Mouse (Mus musculus) hindbrain, embryonic 15.5 days (tissue): ENCODE measurements around the gene Ddo. TPM values are rescaled to one million over a fixed set of nuclear protein-coding genes. Genes with fewer than 3 reads are reported as not detected.
A peak's percentile ranks its signal among the peaks of the same experiment; 100 is the strongest.

Source experiments
- ATAC-seq: fragments of 200-750 bp; cut with Nextera tagmentation; 2 replicates; pipeline ENCODE4 v1.8.0; 2017; ENCODE audit warnings: low read depth, moderate number of reproducible peaks, moderate TSS enrichment; ENCODE audit not compliant: low FRiP score
- H3K27ac ChIP-seq: fragments of 300-500 bp; sonication (generic); replicated peaks from 2 replicates; pipeline ENCODE4 v1.5.1; 2015; ENCODE audit warnings: mild to moderate bottlenecking, inconsistent platforms
- H3K27me3 ChIP-seq: fragments of 300-500 bp; sonication (generic); 2 replicates; pipeline ENCODE4 v1.6.1; 2015; ENCODE audit warnings: control low read depth, inconsistent platforms
- H3K36me3 ChIP-seq: fragments of 300-500 bp; sonication (generic); 2 replicates; pipeline ENCODE4 v1.6.1; 2015; ENCODE audit warnings: control low read depth, inconsistent platforms
- H3K4me1 ChIP-seq: fragments of 300-500 bp; sonication (generic); replicated peaks from 2 replicates; pipeline ENCODE4 v1.6.1; 2015; ENCODE audit warnings: control low read depth, inconsistent platforms
- H3K4me2 ChIP-seq: fragments of 300-500 bp; sonication (generic); 2 replicates; pipeline ENCODE4 v1.6.1; 2015; ENCODE audit warnings: moderate library complexity, mild to moderate bottlenecking, inconsistent platforms
- H3K4me3 ChIP-seq: fragments of 300-500 bp; sonication (generic); 2 replicates; pipeline ENCODE4 v1.5.1; 2015; ENCODE audit warnings: mild to moderate bottlenecking, inconsistent platforms
- H3K9ac ChIP-seq: fragments of 300-500 bp; sonication (generic); 2 replicates; pipeline ENCODE4 v1.6.1; 2015; ENCODE audit warnings: inconsistent platforms
- H3K9me3 ChIP-seq: fragments of 300-500 bp; sonication (generic); 2 replicates; pipeline ENCODE4 v1.6.1; 2016; ENCODE audit warnings: control low read depth, inconsistent platforms
- whole genome bisulfite sequencing: fragments of 180-500 bp; shearing (Covaris S2); methylation state at CpG from one replicate; pipeline ENCODE4 v1.1.7; 2015; 5-methylcytosine and 5-hydroxymethylcytosine counted together
- polyA plus RNA-seq: library from polyadenylated mRNA; unstranded; fragments of >200 nt; fragmentation: Nextera tagmentation; extraction: Ambion mirVana; gene quantifications from 2 replicates; pipeline ENCODE4 v1.2.1, GENCODE M21; 2015

Ddo gene
- polyA plus RNA-seq, 1 experiment from 2014 or later, result 1.6 TPM

- peaks cover 9% of the 10 kb centered on the region; the same call in 1 of the 2 replicates for H3K4me1 ChIP-seq
- H3K36me3 ChIP-seq, result no peaks in the 10 kb centered on the region
- H3K9me3 ChIP-seq, result no peaks in the 10 kb centered on the region
- no peak overlapping the region for H3K9ac ChIP-seq
- no peaks in the 10 kb centered on the region for H3K27me3 ChIP-seq
- no peak overlapping the region for H3K4me2 ChIP-seq
- ATAC-seq, result no peak
- H3K27ac ChIP-seq, result no peak overlapping the region
- H3K4me3 ChIP-seq, result no peak overlapping the region
These were observed 38.8 kb downstream of the Ddo start for GRCm38 (mm10) chr10:40668640-40669039.

- no peak; the same call in 1 of the 2 replicates for ATAC-seq
- H3K4me2 ChIP-seq, result no peak overlapping the region
- no peaks in the 10 kb centered on the region for H3K36me3 ChIP-seq
- no peaks in the 10 kb centered on the region for H3K27me3 ChIP-seq
- no peaks in the 10 kb centered on the region for H3K9me3 ChIP-seq
- no peak overlapping the region for H3K4me3 ChIP-seq
- no peak overlapping the region for H3K27ac ChIP-seq
- WGBS, result 30% methylated on average over 8 of the region's 8 CpGs
- H3K9ac ChIP-seq, result no peak overlapping the region
- H3K4me1 ChIP-seq, result peaks cover 16% of the 10 kb centered on the region
These were observed 42.9 kb downstream of the Ddo start for GRCm38 (mm10) chr10:40672587-40673296.

- H3K27me3 ChIP-seq, result no peaks in the 10 kb centered on the region
- H3K4me1 ChIP-seq, result peaks cover 16% of the 10 kb centered on the region
- 44% methylated on average over 7 of the region's 7 CpGs for WGBS
- no peak overlapping the region for H3K4me2 ChIP-seq
- H3K4me3 ChIP-seq, result no peak overlapping the region
- H3K36me3 ChIP-seq, result no peaks in the 10 kb centered on the region
- no peak for ATAC-seq
- no peaks in the 10 kb centered on the region for H3K9me3 ChIP-seq
- H3K27ac ChIP-seq, result no peak overlapping the region
- H3K9ac ChIP-seq, result no peak overlapping the region
These were observed 43.5 kb downstream of the Ddo start for GRCm38 (mm10) chr10:40673297-40673665.

DNA sequence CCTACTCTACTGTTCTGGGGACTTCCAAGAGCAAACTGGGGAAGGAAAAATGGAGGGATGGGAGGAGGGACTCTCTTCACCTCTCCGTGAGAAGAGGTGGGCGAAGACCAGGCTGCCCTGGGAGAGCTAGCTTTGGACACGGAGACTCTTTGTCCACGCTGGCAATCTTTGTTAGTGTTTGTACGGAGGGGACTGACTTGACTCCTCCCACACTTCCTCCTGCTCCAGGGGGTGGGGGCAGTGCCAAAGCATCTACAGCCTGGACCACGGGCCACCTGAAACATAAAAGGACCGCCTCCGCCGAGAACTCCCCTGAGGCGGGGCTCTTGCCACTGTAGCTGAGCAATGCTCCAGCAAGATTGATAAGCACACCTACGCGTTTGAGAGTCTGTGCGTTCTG lies 44.3 kb downstream of the Ddo start:
- Histone ChIP-seq H3K27me3 (no peaks in the 10 kb centered on the region), H3K27ac (no peak overlapping the region), H3K9me3 (no peaks in the 10 kb centered on the region), H3K36me3 (no peaks in the 10 kb centered on the region), H3K4me3 (peak overlapping the region; percentile 23), H3K9ac (no peak overlapping the region), H3K4me1 (peaks cover 16% of the 10 kb centered on the region), H3K4me2 (peak overlapping the region; percentile 54)
- 13% methylated on average over 13 of the region's 13 CpGs for WGBS
- ATAC-seq, result peak; percentile 57

DNA sequence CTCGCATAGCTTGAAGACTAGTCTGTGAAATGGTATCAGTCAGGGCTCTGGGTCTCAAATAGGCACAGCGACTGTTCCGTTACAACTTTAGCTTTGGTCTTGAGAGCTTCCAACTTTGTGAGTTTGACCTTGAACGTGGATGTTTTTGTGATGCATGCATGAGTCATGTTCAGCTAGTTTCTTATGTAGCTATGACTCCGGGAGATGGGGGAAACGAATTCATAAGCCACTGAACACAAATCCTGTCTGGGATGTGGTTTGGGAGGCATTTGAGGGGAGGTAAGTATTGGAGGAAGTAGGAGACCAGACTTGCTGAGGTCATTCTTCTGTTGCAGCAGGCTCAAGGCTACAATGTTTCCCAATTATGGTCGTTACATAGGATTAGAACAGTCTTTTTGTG lies 46.1 kb downstream of the Ddo start:
- no peaks in the 10 kb centered on the region for H3K36me3 ChIP-seq
- no peak overlapping the region for H3K4me2 ChIP-seq
- H3K27ac ChIP-seq, result no peak overlapping the region
- H3K27me3 ChIP-seq, result no peaks in the 10 kb centered on the region
- H3K9ac ChIP-seq, result no peak overlapping the region
- ATAC-seq, result no peak
- no peaks in the 10 kb centered on the region for H3K9me3 ChIP-seq
- 88% methylated on average over 7 of the region's 7 CpGs for WGBS
- no peak overlapping the region for H3K4me3 ChIP-seq
- peaks cover 16% of the 10 kb centered on the region for H3K4me1 ChIP-seq

GRCm38 (mm10) chr10:40678477-40678876 lies 48.7 kb downstream of the Ddo start:
- H3K9ac ChIP-seq, result no peak overlapping the region
- peaks cover 21% of the 10 kb centered on the region for H3K4me1 ChIP-seq
- H3K4me3 ChIP-seq, result no peak overlapping the region
- no peaks in the 10 kb centered on the region for H3K36me3 ChIP-seq
- 80% methylated on average over 3 of the region's 3 CpGs for WGBS
- no peak overlapping the region for H3K4me2 ChIP-seq
- no peak overlapping the region for H3K27ac ChIP-seq
- no peak for ATAC-seq
- no peaks in the 10 kb centered on the region for H3K27me3 ChIP-seq
- no peaks in the 10 kb centered on the region for H3K9me3 ChIP-seq

DNA sequence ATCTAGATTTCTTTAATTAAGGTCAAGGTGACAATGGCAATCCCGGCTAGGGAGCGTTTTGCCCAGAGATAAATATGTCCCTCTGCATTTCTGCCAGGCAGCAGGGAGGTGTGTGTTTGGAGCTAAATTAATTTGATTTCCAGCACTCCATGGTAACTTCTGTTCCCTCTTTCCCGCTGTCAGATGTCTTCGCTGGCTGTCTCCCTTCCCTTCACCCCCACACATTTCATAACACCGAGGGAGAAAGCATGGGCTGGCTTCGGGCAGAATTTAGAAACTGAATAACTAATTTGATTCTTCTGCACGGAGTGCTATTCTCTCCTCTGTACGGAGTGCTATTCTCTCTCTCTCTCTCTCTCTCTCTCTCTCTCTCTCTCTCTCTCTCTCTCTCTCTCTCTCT lies 52.7 kb downstream of the Ddo start:
- H3K4me2 ChIP-seq, result peak overlapping the region; percentile 93
- H3K4me3 ChIP-seq, result peak overlapping the region; percentile 50; the same call in 1 of the 2 replicates
- no peaks in the 10 kb centered on the region for H3K36me3 ChIP-seq
- no peaks in the 10 kb centered on the region for H3K27me3 ChIP-seq
- no peak overlapping the region for H3K27ac ChIP-seq
- no peak for ATAC-seq
- WGBS, result 21% methylated on average over 8 of the region's 8 CpGs
- no peaks in the 10 kb centered on the region for H3K9me3 ChIP-seq
- H3K4me1 ChIP-seq, result peaks cover 17% of the 10 kb centered on the region
- no peak overlapping the region for H3K9ac ChIP-seq

- under 1% methylated on average over 42 of the region's 50 CpGs for WGBS
- Histone ChIP-seq H3K9ac (peak within 1 kb of the TSS; percentile 63), H3K4me3 (peak within 1 kb of the TSS; percentile 50), H3K36me3 (no peaks in the 10 kb centered on the region), H3K9me3 (no peaks in the 10 kb centered on the region), H3K4me1 (peaks cover 17% of the 10 kb centered on the region), H3K27me3 (no peaks in the 10 kb centered on the region), H3K4me2 (peak within 1 kb of the TSS; percentile 93), H3K27ac (no peak within 1 kb of the TSS; the same call in 1 of the 2 replicates)
- peak; percentile 78 for ATAC-seq
These were observed 53.5 kb downstream of the Ddo start, which contains the start of gene Mettl24 for GRCm38 (mm10) chr10:40683092-40683867. TSS of gene Mettl24 (plus strand) at chr10:40683282.

GRCm38 (mm10) chr10:40683868-40684253 lies 54.0 kb downstream of the Ddo start:
- ATAC-seq, result peak; percentile 25; the same call in 1 of the 2 replicates
- peak overlapping the region; percentile 50; the same call in 1 of the 2 replicates for H3K4me3 ChIP-seq
- WGBS, result 64% methylated on average over 9 of the region's 9 CpGs
- H3K4me2 ChIP-seq, result peak overlapping the region; percentile 93
- H3K27ac ChIP-seq, result no peak overlapping the region
- H3K27me3 ChIP-seq, result no peaks in the 10 kb centered on the region
- peaks cover 17% of the 10 kb centered on the region for H3K4me1 ChIP-seq
- H3K36me3 ChIP-seq, result no peaks in the 10 kb centered on the region
- no peak overlapping the region for H3K9ac ChIP-seq
- no peaks in the 10 kb centered on the region for H3K9me3 ChIP-seq

DNA sequence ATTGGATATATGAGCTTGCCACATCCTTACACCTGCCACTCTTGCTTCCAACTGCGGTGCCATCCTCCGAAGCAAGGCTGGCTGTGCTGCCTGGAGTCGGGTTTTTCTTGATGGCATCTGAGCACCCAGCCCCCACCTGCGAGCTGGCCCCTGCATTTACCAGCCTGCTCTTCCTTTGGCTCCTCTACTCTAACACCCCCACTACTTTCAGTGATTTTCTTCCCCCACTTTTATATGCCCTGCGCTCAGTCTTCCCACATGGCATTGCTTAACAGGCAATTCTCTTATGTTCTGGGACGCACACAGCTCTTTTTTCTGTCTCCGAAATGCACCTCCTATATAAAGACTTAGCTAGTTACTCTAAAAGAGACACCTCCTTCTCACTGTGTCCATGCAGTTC lies 54.5 kb downstream of the Ddo start:
- Histone ChIP-seq H3K27me3 (no peaks in the 10 kb centered on the region), H3K4me1 (peaks cover 17% of the 10 kb centered on the region), H3K36me3 (no peaks in the 10 kb centered on the region), H3K4me3 (no peak overlapping the region), H3K4me2 (no peak overlapping the region), H3K9me3 (no peaks in the 10 kb centered on the region), H3K9ac (no peak overlapping the region), H3K27ac (no peak overlapping the region)
- ATAC-seq, result no peak
- WGBS, result 94% methylated on average over 7 of the region's 7 CpGs

GRCm38 (mm10) chr10:40685641-40686040 lies 55.8 kb downstream of the Ddo start:
- ATAC-seq, result no peak
- Histone ChIP-seq H3K9ac (no peak overlapping the region), H3K27me3 (no peaks in the 10 kb centered on the region), H3K9me3 (no peaks in the 10 kb centered on the region), H3K4me3 (no peak overlapping the region), H3K4me1 (peaks cover 17% of the 10 kb centered on the region), H3K27ac (no peak overlapping the region), H3K4me2 (no peak overlapping the region), H3K36me3 (no peaks in the 10 kb centered on the region)
- WGBS, result 42% methylated on average over 8 of the region's 8 CpGs

DNA sequence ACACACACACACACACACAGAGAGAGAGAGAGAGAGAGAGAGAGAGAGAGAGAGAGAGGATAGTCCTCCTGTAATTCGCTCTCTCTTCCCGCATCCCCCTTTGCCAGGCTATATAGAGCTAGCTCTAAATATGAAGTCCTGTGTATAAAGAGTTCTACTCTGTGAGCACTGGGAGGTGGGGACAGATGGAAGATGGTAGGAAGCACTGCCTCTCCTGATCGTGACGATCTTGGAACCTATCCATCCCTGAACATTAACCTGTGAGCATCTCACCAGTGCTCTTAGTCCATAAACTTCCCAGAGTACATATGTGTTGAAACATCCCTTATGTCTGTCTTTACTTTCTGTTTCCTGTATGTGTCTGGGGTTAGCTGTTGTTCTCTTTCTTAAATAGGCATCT lies 57.2 kb downstream of the Ddo start:
- WGBS, result 80% methylated on average over 4 of the region's 4 CpGs
- Histone ChIP-seq H3K27ac (no peak overlapping the region), H3K4me2 (no peak overlapping the region), H3K9me3 (no peaks in the 10 kb centered on the region), H3K9ac (no peak overlapping the region), H3K4me3 (no peak overlapping the region), H3K4me1 (peaks cover 17% of the 10 kb centered on the region), H3K27me3 (no peaks in the 10 kb centered on the region), H3K36me3 (no peaks in the 10 kb centered on the region)
- no peak for ATAC-seq
